ENCODE assay signal across 20 mouse cellular contexts in the genomic region with DNA sequence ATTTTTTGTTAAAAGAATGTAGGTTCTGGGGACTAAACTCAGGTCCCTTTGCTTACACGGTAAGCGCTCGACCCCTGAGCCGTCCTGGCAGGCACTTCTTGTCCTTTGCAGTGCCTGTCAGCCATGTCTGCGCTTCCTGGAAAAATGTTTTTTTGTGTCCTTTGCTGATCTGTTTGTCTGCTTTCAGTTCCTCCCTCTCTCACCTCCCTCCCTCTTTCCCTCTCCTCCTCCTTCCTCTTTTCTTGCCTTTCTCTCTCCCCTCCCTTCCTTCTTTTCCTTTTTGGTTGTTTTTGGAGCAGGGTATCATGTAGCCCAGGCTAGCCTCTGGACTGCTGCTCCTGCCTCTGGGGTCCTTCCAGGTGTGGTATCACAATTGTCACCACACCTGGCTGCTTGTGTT. TPM values are rescaled to one million over a fixed set of nuclear protein-coding genes. Genes with fewer than 3 reads are reported as not detected.
"Had no signal": no experiment of that assay in that cellular context is flagged by ENCODE, and none has a peak within 500 bp of the region (broad histone marks: within the 10 kb centered on the region; RNA-seq: fewer than 3 reads in every experiment).

No protein-coding gene starts in this region.

- H3K4me3 ChIP-seq: kidney, embryonic 15.5 days; left cerebral cortex, adult 2 months; limb, embryonic 12.5 days; limb, embryonic 15.5 days; stomach, embryonic 15.5 days had no signal

- H3K9me3 ChIP-seq: kidney, embryonic 15.5 days; limb, embryonic 12.5 days; limb, embryonic 15.5 days; stomach, embryonic 15.5 days had no signal

- DNase-seq: kidney, adult 2 months; kidney, postnatal 10 days; kidney, postnatal 36 days; layer of hippocampus, postnatal 36 days; liver, postnatal 0 days; lung, embryonic 14.5 days; midbrain, embryonic 14.5 days; thymus, postnatal 25 days had no signal

- H3K4me2 ChIP-seq: kidney, embryonic 15.5 days; limb, embryonic 12.5 days; limb, embryonic 15.5 days; liver, embryonic 11.5 days; lung, embryonic 14.5 days; midbrain, embryonic 11.5 days; stomach, embryonic 15.5 days had no signal

- ATAC-seq: liver, postnatal 0 days; lung, postnatal 0 days had no signal

- H3K9ac ChIP-seq: kidney, embryonic 15.5 days; limb, embryonic 12.5 days; limb, embryonic 15.5 days; liver, embryonic 14.5 days; liver, postnatal 0 days; lung, embryonic 14.5 days; stomach, embryonic 15.5 days had no signal

- H3K4me1 ChIP-seq: kidney, embryonic 15.5 days; limb, embryonic 12.5 days; limb, embryonic 15.5 days; stomach, embryonic 15.5 days had no signal

- H3K27me3 ChIP-seq: kidney, embryonic 15.5 days; limb, embryonic 12.5 days; limb, embryonic 15.5 days; stomach, embryonic 15.5 days had no signal

- H3K27ac ChIP-seq: kidney, embryonic 15.5 days; left cerebral cortex, adult 2 months; limb, embryonic 12.5 days; limb, embryonic 15.5 days; liver, embryonic 14.5 days; macrophage; stomach, embryonic 15.5 days had no signal

RNA-seq across cellular contexts. Expression of a gene that starts 23.7 kb away (rescaled TPM):
- total RNA-seq: megakaryocyte-erythroid progenitor cell, adult 5-6 weeks had no signal
- polyA plus RNA-seq: liver, embryonic 11.5 days; liver, embryonic 14.5 days; liver, postnatal 0 days; lung, postnatal 0 days; macrophage; thymus, postnatal 0 days had no signal
